Mouse (Mus musculus): Measurements from ENCODE around the gene Gm45837.

The Gm45837 gene

GRCm38 (mm10) chr7:101499251-101499650, 88.6 kb downstream of the Gm45837 start:
- no peak for DNase-seq (ENCODE audit: extremely low spot score, low spot score)

- DNase-seq (ENCODE audit: extremely low spot score, low spot score): no peak
These were observed 89.0 kb downstream of the Gm45837 start for GRCm38 (mm10) chr7:101499701-101500100.

- no peak for DNase-seq (ENCODE audit: extremely low spot score, low spot score)
These were observed 90.5 kb downstream of the Gm45837 start for GRCm38 (mm10) chr7:101501236-101501635.

- DNase-seq (ENCODE audit: extremely low spot score, low spot score): no peak
These were observed 91.0 kb downstream of the Gm45837 start for GRCm38 (mm10) chr7:101501675-101502074.

- peak; percentile 67 for DNase-seq (ENCODE audit: extremely low spot score, low spot score)
These were observed 92.7 kb downstream of the Gm45837 start for GRCm38 (mm10) chr7:101503351-101503750.

- DNase-seq (ENCODE audit: extremely low spot score, low spot score): peak; percentile 23
These were observed 93.1 kb downstream of the Gm45837 start for GRCm38 (mm10) chr7:101503803-101504202.

GRCm38 (mm10) chr7:101504507-101504906, 93.8 kb downstream of the Gm45837 start:
- DNase-seq (ENCODE audit: extremely low spot score, low spot score): peak; percentile 44

GRCm38 (mm10) chr7:101509212-101509611, 98.5 kb downstream of the Gm45837 start:
- no peak for DNase-seq (ENCODE audit: extremely low spot score, low spot score)

- no peak for DNase-seq (ENCODE audit: extremely low spot score, low spot score)
These were observed 103.0 kb downstream of the Gm45837 start for GRCm38 (mm10) chr7:101513655-101514054.

- DNase-seq (ENCODE audit: extremely low spot score, low spot score): no peak
These were observed 104.1 kb downstream of the Gm45837 start for GRCm38 (mm10) chr7:101514768-101515167.

- no peak for DNase-seq (ENCODE audit: extremely low spot score, low spot score)
These were observed 104.6 kb downstream of the Gm45837 start for GRCm38 (mm10) chr7:101515295-101515694.

- DNase-seq (ENCODE audit: extremely low spot score, low spot score): no peak
These were observed 105.8 kb downstream of the Gm45837 start for GRCm38 (mm10) chr7:101516460-101516859.

GRCm38 (mm10) chr7:101521696-101522095, 111.0 kb downstream of the Gm45837 start:
- DNase-seq (ENCODE audit: extremely low spot score, low spot score): no peak

- no peak for DNase-seq (ENCODE audit: extremely low spot score, low spot score)
These were observed 112.5 kb downstream of the Gm45837 start for GRCm38 (mm10) chr7:101523205-101523604.

- DNase-seq (ENCODE audit: extremely low spot score, low spot score): no peak
These were observed 115.8 kb downstream of the Gm45837 start for GRCm38 (mm10) chr7:101526484-101526883.

- DNase-seq (ENCODE audit: extremely low spot score, low spot score): no peak
These were observed 123.7 kb downstream of the Gm45837 start for GRCm38 (mm10) chr7:101534428-101534827.

- DNase-seq (ENCODE audit: extremely low spot score, low spot score): no peak
These were observed 124.4 kb downstream of the Gm45837 start for GRCm38 (mm10) chr7:101535102-101535501.

GRCm38 (mm10) chr7:101535517-101535916, 124.8 kb downstream of the Gm45837 start:
- no peak for DNase-seq (ENCODE audit: extremely low spot score, low spot score)

- DNase-seq (ENCODE audit: extremely low spot score, low spot score): no peak
These were observed 126.9 kb downstream of the Gm45837 start for GRCm38 (mm10) chr7:101537541-101537940.

GRCm38 (mm10) chr7:101538141-101538933, 127.7 kb downstream of the Gm45837 start:
- no peak for DNase-seq (ENCODE audit: extremely low spot score, low spot score)

- DNase-seq (ENCODE audit: extremely low spot score, low spot score): no peak
These were observed 129.1 kb downstream of the Gm45837 start for GRCm38 (mm10) chr7:101539774-101540173.

- DNase-seq (ENCODE audit: extremely low spot score, low spot score): no peak
These were observed 130.0 kb downstream of the Gm45837 start for GRCm38 (mm10) chr7:101540684-101541083.

GRCm38 (mm10) chr7:101541132-101541531, 130.4 kb downstream of the Gm45837 start:
- peak; percentile 73 for DNase-seq (ENCODE audit: extremely low spot score, low spot score)
